Mouse (Mus musculus) midbrain, embryonic 12.5 days (tissue): ENCODE measurements at regions not wholly inside any gene's neighbourhood (a gene's known extent, or its start where the extent isn't known, plus 50 kb on each side); places are given as distances from the start of the nearest gene placed in this dataset.

Experiments
- ATAC-seq: fragments of 200-750 bp; cut with Nextera tagmentation; 2 replicates; pipeline ENCODE4 v1.8.0; 2017; ENCODE audit warnings: low read depth, moderate TSS enrichment, moderate library complexity; ENCODE audit not compliant: low FRiP score
- H3K27ac ChIP-seq: fragments of 300-500 bp; sonication (generic); replicated peaks from 2 replicates; pipeline ENCODE4 v1.5.1; 2016; ENCODE audit warnings: mild to moderate bottlenecking
- H3K27me3 ChIP-seq: fragments of 300-500 bp; sonication (generic); 2 replicates; pipeline ENCODE4 v1.6.1; 2016; ENCODE audit warnings: mild to moderate bottlenecking
- H3K36me3 ChIP-seq: fragments of 300-500 bp; sonication (generic); 2 replicates; pipeline ENCODE4 v1.6.1; 2016
- H3K4me1 ChIP-seq: fragments of 300-500 bp; sonication (generic); 2 replicates; pipeline ENCODE4 v1.6.1; 2016
- H3K4me2 ChIP-seq: fragments of 300-500 bp; sonication (generic); replicated peaks from 2 replicates; pipeline ENCODE4 v1.6.1; 2016; ENCODE audit warnings: mild to moderate bottlenecking, moderate library complexity
- H3K4me3 ChIP-seq: fragments of 300-500 bp; sonication (generic); 2 replicates; pipeline ENCODE4 v1.5.1; 2016; ENCODE audit warnings: mild to moderate bottlenecking
- H3K9ac ChIP-seq: fragments of 300-500 bp; sonication (generic); replicated peaks from 2 replicates; pipeline ENCODE4 v1.6.1; 2016; ENCODE audit warnings: mild to moderate bottlenecking, moderate library complexity
- H3K9me3 ChIP-seq: fragments of 300-500 bp; sonication (generic); 2 replicates; pipeline ENCODE4 v1.6.1; 2016; ENCODE audit warnings: mild to moderate bottlenecking
- WGBS: fragments of 180-500 bp; shearing (Covaris S2); methylation state at CpG from one replicate; pipeline ENCODE4 v1.1.7; 2016; 5-methylcytosine and 5-hydroxymethylcytosine counted together

DNA sequence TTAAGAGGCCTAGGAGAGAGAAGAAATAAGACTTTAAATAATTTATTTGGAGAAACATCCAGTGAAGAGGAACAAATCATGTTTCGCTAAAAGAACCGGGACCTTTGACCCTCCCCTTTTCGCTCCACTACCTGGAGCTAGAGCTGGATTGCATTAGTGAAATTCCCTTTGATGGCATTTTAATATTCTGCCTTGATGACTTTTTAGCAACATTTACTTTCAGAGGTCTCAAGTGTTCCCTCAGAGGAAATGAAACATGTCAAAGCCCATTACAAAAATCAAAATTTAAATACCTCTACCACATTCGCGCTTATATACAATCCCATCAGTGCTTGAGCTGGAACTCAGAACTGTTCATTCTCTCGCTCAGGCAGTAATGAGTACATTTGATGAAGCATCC lies 297.0 kb upstream of the Gm10295 start:
- Histone ChIP-seq H3K36me3 (no peaks in the 10 kb centered on the region), H3K27me3 (no peaks in the 10 kb centered on the region), H3K9me3 (no peaks in the 10 kb centered on the region), H3K4me2 (no peak overlapping the region), H3K4me1 (no peaks in the 10 kb centered on the region), H3K4me3 (no peak overlapping the region), H3K27ac (no peak overlapping the region), H3K9ac (no peak overlapping the region)
- WGBS, result 87% methylated on average over 6 of the region's 6 CpGs
- no peak for ATAC-seq

- no peak for ATAC-seq
- WGBS, result 87% methylated on average over 3 of the region's 3 CpGs
These were observed 295.7 kb upstream of the Gm10295 start for GRCm38 (mm10) chr7:71646944-71647343.

DNA sequence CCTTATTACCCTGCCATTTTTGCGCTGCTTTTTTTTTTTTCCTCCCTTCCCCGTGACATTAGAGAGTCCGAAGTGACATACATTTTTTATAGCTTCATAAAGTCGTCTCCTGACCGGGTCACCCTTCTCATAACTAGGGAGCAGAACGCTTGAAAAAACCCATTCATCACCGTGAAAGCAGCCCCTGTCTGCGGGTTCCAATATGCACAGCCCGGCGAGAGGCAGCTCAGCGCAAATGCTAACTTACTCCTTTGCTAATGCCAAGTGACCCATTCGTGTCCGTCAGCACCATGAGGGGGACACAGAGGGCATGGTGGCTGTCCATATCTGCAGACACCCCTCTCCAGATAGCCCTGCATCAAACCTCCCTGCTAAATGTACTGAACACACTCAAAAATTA lies 271.8 kb upstream of the Gm10295 start:
- ATAC-seq, result no peak; the same call in 1 of the 2 replicates
- H3K36me3 ChIP-seq, result no peaks in the 10 kb centered on the region
- 42% methylated on average over 13 of the region's 13 CpGs for WGBS
- no peak overlapping the region for H3K27ac ChIP-seq
- no peak overlapping the region for H3K4me3 ChIP-seq
- H3K4me1 ChIP-seq, result no peaks in the 10 kb centered on the region
- H3K9ac ChIP-seq, result no peak overlapping the region
- no peaks in the 10 kb centered on the region for H3K9me3 ChIP-seq
- no peaks in the 10 kb centered on the region for H3K27me3 ChIP-seq
- H3K4me2 ChIP-seq, result peak overlapping the region; percentile 30

More at GRCm38 (mm10) chr7:71646944-71647343, 295.7 kb upstream of the Gm10295 start:
- H3K27me3 ChIP-seq, result no peaks in the 10 kb centered on the region
- H3K9me3 ChIP-seq, result no peaks in the 10 kb centered on the region
- no peak overlapping the region for H3K27ac ChIP-seq
- no peaks in the 10 kb centered on the region for H3K4me1 ChIP-seq
- no peaks in the 10 kb centered on the region for H3K36me3 ChIP-seq
- H3K9ac ChIP-seq, result no peak overlapping the region
- H3K4me3 ChIP-seq, result no peak overlapping the region
- no peak overlapping the region for H3K4me2 ChIP-seq

GRCm38 (mm10) chr7:71603159-71603558 lies 251.9 kb upstream of the Gm10295 start:
- Histone ChIP-seq H3K4me1 (no peaks in the 10 kb centered on the region), H3K4me3 (no peak overlapping the region), H3K27me3 (no peaks in the 10 kb centered on the region), H3K9me3 (no peaks in the 10 kb centered on the region), H3K4me2 (no peak overlapping the region), H3K9ac (no peak overlapping the region), H3K27ac (no peak overlapping the region), H3K36me3 (no peaks in the 10 kb centered on the region)
- 83% methylated on average over 2 of the region's 2 CpGs for WGBS
- ATAC-seq, result no peak

GRCm38 (mm10) chr7:71596780-71597179 lies 245.5 kb upstream of the Gm10295 start:
- Histone ChIP-seq H3K9ac (no peak overlapping the region), H3K4me1 (no peaks in the 10 kb centered on the region), H3K4me2 (no peak overlapping the region), H3K9me3 (no peaks in the 10 kb centered on the region), H3K27ac (no peak overlapping the region), H3K27me3 (no peaks in the 10 kb centered on the region), H3K36me3 (no peaks in the 10 kb centered on the region), H3K4me3 (no peak overlapping the region)
- ATAC-seq, result no peak
- 92% methylated on average over 3 of the region's 3 CpGs for WGBS

DNA sequence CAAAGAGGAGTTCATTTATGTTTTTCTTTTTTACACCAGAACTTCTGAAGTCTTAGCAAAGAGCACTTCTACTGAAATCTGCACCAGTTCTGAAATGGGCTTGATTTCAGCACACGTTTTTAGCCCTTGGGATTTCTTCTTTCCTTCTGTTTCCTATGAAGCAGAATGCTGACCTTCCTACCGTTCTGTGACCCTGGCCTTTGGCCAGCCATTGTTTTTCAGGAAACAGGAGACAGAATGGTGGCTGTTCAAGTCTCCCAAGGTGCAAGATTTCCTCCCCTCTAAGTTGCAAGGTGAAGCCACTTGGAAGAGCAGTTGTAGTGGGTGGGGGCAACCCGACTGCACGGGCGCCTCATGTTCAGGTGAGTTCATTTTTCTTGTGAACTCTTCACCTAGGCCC lies 236.3 kb upstream of the Gm10295 start:
- WGBS, result 83% methylated on average over 5 of the region's 5 CpGs
- Histone ChIP-seq H3K9ac (no peak overlapping the region), H3K9me3 (no peaks in the 10 kb centered on the region), H3K36me3 (no peaks in the 10 kb centered on the region), H3K27ac (no peak overlapping the region), H3K27me3 (no peaks in the 10 kb centered on the region), H3K4me3 (no peak overlapping the region), H3K4me1 (no peaks in the 10 kb centered on the region), H3K4me2 (no peak overlapping the region)
- ATAC-seq, result no peak

DNA sequence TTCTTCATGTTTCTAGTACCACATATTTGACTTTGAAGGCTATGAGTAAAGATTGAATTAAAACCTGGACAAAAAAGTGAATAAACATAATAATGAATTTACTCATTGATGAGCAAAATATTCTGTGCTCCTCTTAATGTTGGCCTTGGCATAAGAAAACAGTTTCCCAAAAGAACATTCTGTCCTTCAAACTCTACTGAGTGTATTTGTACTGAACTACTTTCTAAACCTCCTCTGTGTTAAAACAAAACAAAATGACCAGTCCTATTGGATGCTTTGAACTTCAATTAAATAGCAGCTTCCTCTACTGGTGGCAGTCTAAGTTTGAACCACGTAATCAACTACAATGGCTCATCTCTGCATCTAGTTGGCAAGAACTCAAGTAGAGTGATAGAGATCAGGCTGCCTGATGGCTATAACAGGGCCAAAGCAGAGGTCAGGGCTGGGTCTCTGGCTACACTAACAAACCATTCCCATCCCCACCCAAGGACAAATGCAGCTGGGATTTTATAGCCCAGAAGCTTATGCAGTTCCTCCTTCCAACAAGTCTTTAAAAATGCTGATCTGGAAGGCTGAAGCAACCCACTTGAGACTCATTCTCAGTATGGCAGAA lies 232.3 kb upstream of the Gm10295 start:
- Histone ChIP-seq H3K4me2 (no peak overlapping the region), H3K27ac (no peak overlapping the region), H3K4me3 (no peak overlapping the region), H3K36me3 (no peaks in the 10 kb centered on the region), H3K4me1 (no peaks in the 10 kb centered on the region), H3K9me3 (no peaks in the 10 kb centered on the region), H3K9ac (no peak overlapping the region), H3K27me3 (no peaks in the 10 kb centered on the region)
- 79% methylated on average over 1 of the region's 1 CpGs for WGBS
- ATAC-seq, result no peak

DNA sequence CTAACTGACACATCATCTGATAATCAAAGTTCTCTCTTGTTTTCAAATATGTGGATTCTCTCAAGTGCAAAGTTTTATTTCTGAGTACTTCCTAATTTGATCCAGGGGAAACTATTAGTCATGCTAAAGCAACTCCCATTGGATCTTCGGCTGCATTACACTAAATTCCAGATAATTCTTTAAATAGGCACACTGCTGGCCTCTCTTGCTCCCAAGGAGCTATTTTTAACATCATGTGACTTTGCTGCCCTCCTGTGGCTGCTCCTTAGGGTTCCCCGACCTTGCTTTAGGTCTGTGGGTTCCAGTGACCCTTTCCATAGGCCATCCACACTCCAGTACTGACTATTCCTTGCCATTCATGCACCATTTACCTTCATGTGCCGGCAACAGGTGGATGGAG lies 230.5 kb upstream of the Gm10295 start:
- no peak for ATAC-seq
- H3K27ac ChIP-seq, result no peak overlapping the region
- H3K9ac ChIP-seq, result no peak overlapping the region
- WGBS, result 31% methylated on average over 3 of the region's 3 CpGs
- no peak overlapping the region for H3K4me2 ChIP-seq
- no peaks in the 10 kb centered on the region for H3K4me1 ChIP-seq
- no peaks in the 10 kb centered on the region for H3K9me3 ChIP-seq
- no peaks in the 10 kb centered on the region for H3K27me3 ChIP-seq
- H3K4me3 ChIP-seq, result no peak overlapping the region
- H3K36me3 ChIP-seq, result no peaks in the 10 kb centered on the region

DNA sequence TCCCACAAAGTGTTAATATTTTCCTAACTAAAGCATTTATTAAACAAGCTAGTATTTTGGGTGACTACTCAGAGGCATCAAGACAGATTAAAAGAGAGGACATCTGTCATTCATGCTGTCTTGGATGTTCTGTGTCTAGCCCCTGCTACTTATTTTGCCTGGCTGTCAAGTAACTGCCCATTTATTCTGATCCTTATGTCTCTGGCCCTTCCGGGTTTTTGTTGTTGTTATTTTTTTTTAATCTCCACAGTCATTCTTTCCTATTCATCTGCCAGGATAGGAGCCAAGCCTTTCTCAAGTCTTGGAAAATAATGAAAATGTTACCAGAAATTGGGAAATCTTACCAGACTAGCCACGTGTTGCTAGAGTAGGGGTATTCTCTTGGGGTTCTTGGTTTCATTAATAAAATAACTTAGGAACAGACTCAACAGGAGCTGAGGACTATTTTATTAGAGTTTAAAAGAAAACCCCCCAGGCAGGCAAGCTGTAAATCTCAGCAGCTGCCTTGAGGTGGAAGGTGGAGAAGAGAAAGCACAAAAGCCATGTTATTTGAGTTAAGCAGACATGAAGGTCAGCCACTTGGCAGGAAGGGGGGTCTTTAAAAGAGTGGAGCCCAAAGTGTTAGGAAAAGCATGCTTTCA lies 209.1 kb upstream of the Gm10295 start:
- H3K4me3 ChIP-seq, result no peak overlapping the region
- H3K27ac ChIP-seq, result no peak overlapping the region
- WGBS, result 70% methylated on average over 2 of the region's 2 CpGs
- H3K9ac ChIP-seq, result no peak overlapping the region
- no peak overlapping the region for H3K4me2 ChIP-seq
- no peaks in the 10 kb centered on the region for H3K4me1 ChIP-seq
- ATAC-seq, result no peak
- no peaks in the 10 kb centered on the region for H3K27me3 ChIP-seq
- no peaks in the 10 kb centered on the region for H3K9me3 ChIP-seq
- no peaks in the 10 kb centered on the region for H3K36me3 ChIP-seq

GRCm38 (mm10) chr7:71556473-71556872 lies 205.2 kb upstream of the Gm10295 start:
- no peaks in the 10 kb centered on the region for H3K27me3 ChIP-seq
- H3K4me1 ChIP-seq, result no peaks in the 10 kb centered on the region
- no peaks in the 10 kb centered on the region for H3K9me3 ChIP-seq
- no peak overlapping the region for H3K27ac ChIP-seq
- no peak for ATAC-seq
- 95% methylated on average over 5 of the region's 5 CpGs for WGBS
- no peak overlapping the region for H3K4me3 ChIP-seq
- H3K36me3 ChIP-seq, result no peaks in the 10 kb centered on the region
- H3K9ac ChIP-seq, result no peak overlapping the region
- no peak overlapping the region for H3K4me2 ChIP-seq

DNA sequence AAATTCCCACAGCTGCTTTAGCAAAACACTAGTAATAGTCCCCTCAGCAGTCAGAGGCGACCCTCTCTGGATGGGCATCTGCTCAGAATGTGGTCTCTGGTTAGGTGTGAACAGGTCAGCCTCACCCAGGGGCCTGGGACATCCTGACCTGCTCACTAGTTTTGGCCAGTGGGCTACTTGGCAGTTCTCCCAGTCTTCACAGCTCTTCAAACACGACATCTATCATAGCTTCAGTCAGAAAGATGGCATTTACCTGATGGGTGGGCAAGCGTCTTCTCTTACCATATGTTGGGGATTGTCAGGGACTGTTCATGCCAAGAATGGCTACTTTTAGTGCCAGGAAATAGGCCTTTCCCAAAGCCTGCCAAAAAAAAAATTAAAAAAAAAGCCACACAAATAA lies 204.2 kb upstream of the Gm10295 start:
- Histone ChIP-seq H3K27ac (no peak overlapping the region), H3K9me3 (no peaks in the 10 kb centered on the region), H3K36me3 (no peaks in the 10 kb centered on the region), H3K4me3 (no peak overlapping the region), H3K9ac (no peak overlapping the region), H3K4me1 (no peaks in the 10 kb centered on the region), H3K27me3 (no peaks in the 10 kb centered on the region), H3K4me2 (no peak overlapping the region)
- WGBS, result 88% methylated on average over 3 of the region's 3 CpGs
- ATAC-seq, result no peak

- WGBS, result 80% methylated on average over 6 of the region's 6 CpGs
- H3K27ac ChIP-seq, result no peak overlapping the region
- no peak; the same call in 1 of the 2 replicates for ATAC-seq
These were observed 195.4 kb upstream of the Gm10295 start for GRCm38 (mm10) chr7:71546606-71547213.

More at GRCm38 (mm10) chr7:71546606-71547213, 195.4 kb upstream of the Gm10295 start:
- Histone ChIP-seq H3K4me1 (no peaks in the 10 kb centered on the region), H3K27me3 (no peaks in the 10 kb centered on the region), H3K4me3 (no peak overlapping the region), H3K4me2 (no peak overlapping the region), H3K9me3 (no peaks in the 10 kb centered on the region), H3K36me3 (no peaks in the 10 kb centered on the region), H3K9ac (no peak overlapping the region)
